Mouse (Mus musculus): ENCODE data around the gene 1700123L14Rik.
"Not testable (repeated sequence)": the region's sequence is repeated elsewhere in the genome, so short reads cannot be mapped to it uniquely, and the experiment has no call there.

The 1700123L14Rik gene

GRCm38 (mm10) chr6:96165818-96166379 lies at the start of gene 1700123L14Rik:
Gene 1700123L14Rik, minus strand, starts transcription at chr6:96166243.
- peak; percentile 1 for DNase-seq

GRCm38 (mm10) chr6:96205395-96205794 lies 39.4 kb upstream of the 1700123L14Rik start:
- no peak for DNase-seq

GRCm38 (mm10) chr6:96198991-96199390 lies 32.9 kb upstream of the 1700123L14Rik start:
- DNase-seq: not testable (repeated sequence)

GRCm38 (mm10) chr6:96186517-96186916 lies 20.5 kb upstream of the 1700123L14Rik start:
- no peak for DNase-seq

- peak; percentile 11 for DNase-seq
Observed at GRCm38 (mm10) chr6:96183392-96183791, 17.3 kb upstream of the 1700123L14Rik start.

- no peak for DNase-seq
Observed at GRCm38 (mm10) chr6:96178530-96178929, 12.5 kb upstream of the 1700123L14Rik start.

- DNase-seq: no peak
Observed at GRCm38 (mm10) chr6:96173681-96174080, 7.6 kb upstream of the 1700123L14Rik start.

GRCm38 (mm10) chr6:96167031-96167430 lies 988 bp upstream of the 1700123L14Rik start:
- no peak for DNase-seq

- DNase-seq: no peak
Observed at GRCm38 (mm10) chr6:96165403-96165802, 640 bp downstream of the 1700123L14Rik start.

- DNase-seq: peak; percentile 14
Observed at GRCm38 (mm10) chr6:96143326-96143725, 22.7 kb downstream of the 1700123L14Rik start.

- DNase-seq: peak; percentile 35
Observed at GRCm38 (mm10) chr6:96116534-96117272, 49.3 kb downstream of the 1700123L14Rik start.

- no peak for DNase-seq
Observed at GRCm38 (mm10) chr6:96116148-96116533, 49.9 kb downstream of the 1700123L14Rik start.

All from kidney, postnatal 14 days (tissue).